Mouse (Mus musculus) fibroblast of lung, adult 2 months (primary cell): ENCODE results near the gene Klkb1.
"Not testable (repeated sequence)": the region's sequence is repeated elsewhere in the genome, so short reads cannot be mapped to it uniquely, and the experiment has no call there.

Source experiments
- DNase-seq: peaks from one replicate; pipeline ENCODE4 v3.0.0-alpha.2; 2011; ENCODE audit warnings: low read depth

The Klkb1 gene

GRCm38 (mm10) chr8:45294687-45295086 is at the start of gene Klkb1:
Klkb1 (minus strand) TSS chr8:45294859.
- no peak for DNase-seq

DNA sequence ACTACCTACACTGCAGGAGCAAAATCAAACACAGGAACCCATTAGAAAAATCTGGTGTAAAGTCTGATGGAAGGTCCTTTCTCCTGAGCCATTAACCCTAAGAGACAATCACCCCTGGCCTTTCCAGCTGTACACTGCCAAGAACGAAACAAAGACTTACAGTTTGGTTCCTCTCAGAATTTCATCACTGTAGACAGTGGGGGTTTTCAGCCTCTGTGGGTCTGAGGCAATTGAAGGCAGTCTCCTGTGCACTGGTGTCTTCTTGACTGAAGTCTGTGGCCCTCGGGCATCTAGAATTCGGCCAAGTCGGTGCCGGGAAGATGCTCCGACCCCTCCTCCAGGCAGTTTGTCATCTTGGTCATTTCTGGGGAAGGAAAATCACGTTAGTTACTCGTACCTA is 49.6 kb upstream of the Klkb1 start:
- no peak for DNase-seq

DNA sequence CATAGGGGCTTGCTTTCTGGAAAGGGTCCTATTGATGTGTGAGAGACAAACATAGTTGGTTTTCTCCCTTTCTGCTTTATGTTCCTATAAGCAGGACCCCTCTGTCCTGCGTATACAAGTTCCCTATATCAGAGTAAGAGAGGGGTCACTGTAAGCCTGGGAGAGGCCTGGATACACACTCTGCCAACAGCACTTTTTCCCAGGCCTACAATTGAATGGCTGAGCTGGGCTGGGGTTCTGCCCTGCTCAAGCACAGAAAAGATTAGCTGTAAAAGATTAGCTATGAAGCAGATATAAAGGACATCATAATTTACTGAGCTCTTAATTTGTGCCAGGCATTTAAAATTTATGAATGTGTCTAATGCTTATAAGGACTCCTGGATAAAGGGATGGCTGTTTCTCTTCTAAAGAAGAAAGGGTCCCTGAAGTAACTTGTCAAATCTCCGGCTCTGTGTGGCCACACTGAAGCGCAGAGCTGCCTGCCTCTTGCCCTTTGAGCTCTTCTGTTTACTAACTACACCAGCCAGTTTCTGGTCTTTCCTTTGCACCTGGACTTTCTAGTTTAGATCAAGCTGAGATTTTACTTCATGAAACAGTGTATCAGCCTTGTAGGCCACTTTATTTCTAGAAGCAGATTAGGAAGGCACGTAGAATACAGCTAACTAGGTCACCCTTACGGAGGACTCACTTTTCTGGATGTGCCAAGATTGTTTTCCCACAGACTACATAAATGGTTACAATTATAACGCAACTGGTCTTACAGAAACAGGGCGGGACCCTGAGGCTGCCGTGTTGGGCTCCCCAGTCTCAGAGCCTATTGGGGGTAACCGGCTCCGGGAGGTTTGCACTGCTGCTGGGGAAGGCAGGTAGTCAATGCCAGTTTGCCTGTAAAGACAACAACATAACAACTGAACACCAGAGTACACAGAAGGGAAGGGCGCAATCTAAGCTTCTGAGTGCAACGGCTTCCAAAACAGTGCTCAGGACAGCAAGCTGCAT is 47.3 kb upstream of the Klkb1 start:
- DNase-seq = no peak

DNA sequence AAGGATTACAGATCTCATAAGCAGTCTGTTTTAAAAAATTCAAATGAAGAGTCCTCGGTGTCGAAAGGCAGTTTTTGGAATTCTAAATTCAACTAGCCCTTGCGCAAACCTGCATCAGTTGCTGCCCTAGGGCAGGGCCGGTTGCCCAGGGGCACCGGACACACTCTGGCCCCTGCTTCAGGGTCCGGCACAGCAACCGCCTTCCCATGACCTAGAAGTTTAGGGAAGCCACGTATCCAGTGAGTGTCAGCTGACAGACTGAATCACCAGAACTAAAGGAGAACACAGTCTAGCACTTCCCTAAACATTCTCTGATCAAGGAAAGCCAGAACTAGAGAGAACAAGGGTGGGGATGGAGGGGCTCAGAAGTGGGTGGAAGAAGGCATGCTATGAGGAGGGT is 38.8 kb upstream of the Klkb1 start:
- DNase-seq = peak; percentile 46

DNA sequence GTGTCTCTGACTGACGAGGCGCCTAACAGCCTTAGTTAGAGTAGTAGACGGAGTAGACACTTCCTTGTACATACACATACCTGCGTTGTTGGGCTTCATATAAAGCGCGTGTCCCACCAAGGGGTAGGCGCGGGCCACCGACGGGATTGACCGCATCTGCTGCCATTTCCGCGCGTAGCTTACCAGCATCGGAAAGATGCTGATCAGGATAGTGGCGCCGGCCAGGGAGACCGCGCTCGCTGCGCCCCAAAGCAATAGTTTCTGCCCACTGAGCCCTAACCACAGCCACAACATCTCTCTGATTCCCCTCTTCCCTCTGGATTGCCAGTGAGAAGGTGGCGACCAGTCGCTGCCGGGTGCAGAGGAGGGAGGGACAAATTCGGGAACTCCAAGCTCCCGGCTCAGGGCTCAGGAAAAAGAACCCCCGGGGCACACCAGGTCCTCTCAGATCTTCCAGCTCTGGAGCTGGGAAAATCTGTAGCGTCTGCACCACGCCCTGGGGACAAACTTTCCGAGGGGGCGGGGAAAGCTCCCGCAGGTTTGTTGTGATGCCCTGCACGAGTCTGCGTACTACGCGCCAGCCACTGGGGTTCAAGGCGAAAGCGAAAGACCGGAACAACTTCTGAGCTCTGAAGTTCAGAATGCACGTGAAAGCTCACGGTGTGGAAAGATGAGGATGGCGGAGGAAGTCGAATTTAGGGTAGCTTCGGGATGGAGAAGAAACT is 38.2 kb upstream of the Klkb1 start, which contains the start of gene Cyp4v3:
Cyp4v3 (minus strand) TSS at position 532 of the 725 bp plus-strand sequence.
- DNase-seq = peak; percentile 69

GRCm38 (mm10) chr8:45330856-45331255 is 36.2 kb upstream of the Klkb1 start:
- DNase-seq = no peak

DNA sequence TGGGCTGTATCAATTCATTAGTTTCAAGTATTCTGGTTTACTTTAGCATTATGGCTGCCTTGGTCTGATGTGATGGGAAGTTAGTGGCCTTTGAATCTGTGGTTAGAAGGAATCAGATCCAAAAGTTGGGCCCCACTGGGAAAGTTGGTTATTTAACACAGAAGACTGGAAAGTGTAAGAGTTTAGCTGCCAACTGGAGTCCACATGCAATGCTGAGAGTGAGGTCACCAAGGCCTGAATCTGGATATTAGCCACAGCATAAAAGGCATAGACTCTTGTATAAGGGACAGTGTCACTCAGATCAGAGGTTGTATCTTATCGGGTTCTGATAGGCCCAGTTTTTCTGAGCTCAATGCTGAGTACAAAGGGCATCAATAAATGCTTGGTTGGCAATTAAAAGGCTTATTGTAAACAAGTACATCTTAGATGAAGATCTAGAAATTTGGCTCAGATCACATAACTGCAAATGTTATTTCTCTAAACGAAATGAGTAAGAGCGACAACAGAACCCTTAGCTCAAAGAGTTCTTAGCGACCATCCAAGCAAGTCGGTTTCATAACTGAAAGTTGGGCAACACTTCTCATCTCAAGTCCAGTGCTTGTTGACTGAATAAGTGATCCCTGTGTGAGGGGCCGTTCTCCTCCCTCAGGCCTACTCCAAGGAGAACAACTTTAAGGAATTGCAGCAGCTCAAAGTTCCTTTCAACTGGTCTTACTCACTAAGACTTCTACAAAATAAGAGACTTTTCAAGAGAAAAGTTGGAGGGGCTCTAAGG is 34.7 kb upstream of the Klkb1 start:
- DNase-seq = peak; percentile 44

DNA sequence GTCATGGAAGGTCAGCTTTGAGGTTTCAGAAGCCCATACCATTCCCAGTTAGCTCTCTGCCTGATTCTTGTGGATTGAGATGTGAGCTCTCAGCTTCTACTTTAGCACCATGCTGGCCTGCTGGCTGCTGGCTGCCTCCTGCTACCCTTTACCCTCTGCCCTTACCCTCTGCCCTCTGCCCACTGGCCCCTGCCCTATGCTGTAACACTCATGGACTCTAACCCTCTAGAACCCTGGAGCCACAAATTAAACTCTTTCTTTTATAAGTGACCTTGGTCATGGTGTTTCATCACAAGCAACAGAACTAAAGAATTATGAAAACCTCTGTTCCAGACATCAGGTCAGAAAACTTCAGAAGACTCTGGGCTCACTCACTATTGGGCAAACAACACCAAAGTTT is 32.4 kb upstream of the Klkb1 start:
- not testable (repeated sequence) for DNase-seq

GRCm38 (mm10) chr8:45324151-45324550 is 29.5 kb upstream of the Klkb1 start:
- DNase-seq = no peak

DNA sequence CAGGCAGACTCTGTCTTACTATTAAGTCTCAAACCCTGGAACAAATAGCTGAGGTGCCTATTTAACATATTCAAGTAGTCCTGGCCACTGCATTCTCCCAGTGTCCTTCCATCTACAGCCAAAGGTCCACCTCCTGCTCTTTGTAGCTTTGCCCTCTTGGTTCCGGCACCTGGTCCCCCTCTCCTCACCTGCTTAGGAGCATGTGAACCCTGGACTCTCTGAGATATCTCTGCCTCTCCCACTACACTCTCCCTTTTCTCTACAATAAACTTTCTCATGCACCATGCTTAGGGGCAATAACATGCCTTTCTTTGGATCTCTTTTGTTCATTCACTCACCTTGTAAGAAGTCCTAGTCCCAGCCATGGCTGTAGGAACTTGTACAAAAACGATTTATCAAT is 26.7 kb upstream of the Klkb1 start:
- DNase-seq = no peak

DNA sequence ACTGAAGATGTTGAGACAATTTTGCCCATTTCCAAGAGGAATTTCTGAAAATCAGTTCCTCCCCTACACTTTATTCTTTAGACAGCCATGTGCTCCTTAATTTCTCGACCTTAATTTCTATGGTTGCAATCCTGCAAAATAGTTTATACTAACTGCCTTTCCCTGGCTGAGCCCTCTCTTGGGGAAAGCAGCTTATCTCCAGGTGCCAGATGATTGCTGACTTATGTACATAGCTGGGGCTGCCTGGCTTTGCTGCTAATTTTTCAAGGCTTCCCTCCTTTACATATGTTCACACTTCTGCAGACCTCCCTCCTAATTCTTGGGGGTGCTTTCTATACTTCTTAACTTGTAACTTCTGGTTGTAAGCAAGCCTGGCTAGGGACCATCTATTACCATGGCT is 26.3 kb upstream of the Klkb1 start:
- DNase-seq = no peak

GRCm38 (mm10) chr8:45310967-45311366 is 16.3 kb upstream of the Klkb1 start:
- no peak for DNase-seq

DNA sequence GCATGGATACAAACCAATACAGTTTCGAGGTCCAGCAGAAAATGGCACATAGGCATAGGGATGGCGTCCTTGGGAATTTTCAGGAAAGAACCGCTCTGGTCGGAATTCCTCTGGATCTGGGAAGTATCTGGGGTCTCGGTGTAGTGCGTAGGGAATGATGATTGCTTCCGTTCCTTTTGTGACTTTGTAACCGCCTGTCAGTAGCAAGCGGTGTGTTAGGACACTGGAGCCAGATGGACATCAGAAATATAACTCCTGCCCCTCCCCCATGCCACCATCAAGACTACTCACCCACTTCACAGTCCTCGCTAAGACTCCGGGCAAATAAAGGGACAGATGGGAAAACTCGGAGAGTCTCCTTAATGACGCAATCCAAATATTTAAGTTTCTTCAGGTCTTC is 13.7 kb upstream of the Klkb1 start, which contains the start of gene Gm45753:
Gm45753 (minus strand) TSS at position 101 of the 400 bp plus-strand sequence.
- DNase-seq = no peak

DNA sequence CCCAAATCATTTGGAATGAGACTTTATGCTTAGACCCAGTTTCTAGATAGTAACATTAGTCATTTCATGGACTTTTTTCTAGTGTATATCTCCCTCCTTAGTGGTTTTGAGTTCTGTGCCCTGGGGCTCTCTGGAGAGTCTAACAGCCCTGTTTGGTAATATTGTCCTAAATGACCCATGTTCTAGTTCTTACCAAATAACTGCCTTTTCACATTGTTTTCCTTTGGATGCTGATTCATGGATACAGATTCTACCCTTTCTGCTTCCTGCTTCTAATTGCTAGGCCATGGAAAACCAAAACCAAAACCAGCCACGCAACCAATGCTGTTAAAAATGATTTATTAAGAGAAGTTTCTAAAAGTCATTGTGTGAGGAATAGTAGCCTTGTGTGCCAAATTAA is 10.8 kb upstream of the Klkb1 start:
- peak; percentile 13 for DNase-seq

DNA sequence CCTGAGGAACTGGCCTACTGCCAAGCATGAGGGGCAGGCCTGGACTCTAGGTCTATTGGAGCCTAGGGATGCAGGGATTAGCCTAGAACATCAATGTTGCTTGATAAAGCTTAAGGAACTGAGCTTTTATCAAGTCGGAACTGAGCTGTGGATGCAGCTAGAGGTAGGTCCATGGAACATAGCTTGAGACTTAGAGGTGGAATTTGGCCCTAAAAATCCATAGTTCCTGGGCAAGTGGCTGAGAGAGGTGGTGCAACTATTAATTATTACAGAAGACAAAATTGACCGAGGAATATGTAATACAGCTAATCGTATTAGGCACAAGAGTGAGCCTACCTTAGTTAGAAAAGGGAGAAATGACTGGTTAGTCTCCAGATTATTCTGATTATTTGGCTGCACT is 9.7 kb upstream of the Klkb1 start:
- DNase-seq = no peak

- DNase-seq = no peak
Observed at GRCm38 (mm10) chr8:45302390-45302789, 7.7 kb upstream of the Klkb1 start.

DNA sequence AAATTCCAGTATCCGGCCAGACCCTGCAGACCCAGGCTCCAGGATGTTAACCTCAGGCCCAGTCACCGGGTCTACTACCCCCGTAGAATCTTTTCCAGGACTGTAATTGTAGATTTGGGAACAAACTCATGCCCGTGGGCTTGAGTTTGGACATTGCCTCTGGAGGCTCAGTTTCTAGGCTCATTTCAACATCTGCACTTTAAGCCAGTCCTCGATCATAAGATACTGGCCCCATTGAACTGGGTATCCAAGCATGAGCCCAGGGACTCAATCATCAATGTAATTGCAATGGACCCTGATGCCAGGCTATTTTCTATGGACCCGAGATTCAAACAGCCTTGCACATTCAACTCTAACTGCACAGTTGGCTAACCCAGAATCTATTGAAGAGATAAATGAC is 617 bp upstream of the Klkb1 start:
- DNase-seq = no peak

DNA sequence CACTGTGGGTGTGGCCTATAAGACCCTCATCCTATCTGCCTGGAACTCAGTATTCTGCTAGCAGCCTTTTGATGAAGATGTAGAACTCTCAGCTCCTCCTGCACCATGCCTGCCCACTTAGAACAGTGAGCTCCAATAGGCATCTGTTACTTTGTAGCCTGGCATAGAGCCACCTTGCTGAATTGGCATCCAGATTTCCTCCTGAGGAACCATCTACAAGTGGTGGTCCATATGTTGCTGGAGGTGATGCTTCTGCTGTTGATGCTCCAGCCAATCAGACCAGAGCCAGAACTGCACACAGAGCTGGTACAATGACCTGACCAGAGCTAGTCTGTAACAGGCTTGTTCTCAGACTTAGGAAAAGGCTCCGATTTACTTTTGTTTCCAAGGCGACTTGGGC is 2.9 kb downstream of the Klkb1 start:
- DNase-seq = no peak

DNA sequence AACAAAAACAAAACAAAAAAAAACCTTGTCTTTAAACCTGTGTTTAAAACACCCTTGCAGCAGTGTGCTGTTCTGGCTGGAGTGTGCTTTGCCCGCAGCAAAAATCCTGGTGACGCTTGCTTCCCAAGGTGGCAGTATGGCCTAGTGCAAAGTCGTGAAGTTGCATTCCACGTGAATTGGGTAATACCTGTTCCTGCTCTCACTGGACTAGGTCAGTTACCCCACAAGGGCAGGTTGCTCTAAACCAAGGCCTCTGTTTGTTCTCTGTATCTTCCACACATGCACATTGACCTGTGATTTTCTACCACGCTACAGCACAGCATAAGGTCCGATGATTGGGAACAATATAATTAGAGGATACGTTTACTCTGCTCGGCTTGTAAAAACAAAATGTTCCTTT is 13.0 kb downstream of the Klkb1 start:
- DNase-seq = no peak

DNA sequence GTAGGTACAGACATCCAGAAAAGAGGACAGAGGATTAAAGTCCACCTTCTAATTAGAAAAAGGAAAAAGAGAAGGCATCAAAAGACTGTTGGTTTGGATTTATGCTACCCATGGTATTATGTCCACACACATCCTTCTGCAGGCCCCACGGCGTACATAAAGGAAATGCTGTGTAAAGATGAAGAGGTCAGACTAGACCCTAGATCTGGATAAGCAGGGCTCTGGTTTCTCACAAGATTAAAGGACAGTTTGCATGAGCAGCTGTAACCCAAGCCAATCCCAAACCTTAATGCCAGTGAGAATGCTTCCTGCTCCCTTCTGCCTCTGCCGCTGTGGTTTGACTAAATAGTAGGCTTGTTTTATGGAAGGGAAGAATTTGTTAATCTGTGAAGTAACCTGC is 17.2 kb downstream of the Klkb1 start:
- DNase-seq = no peak

DNA sequence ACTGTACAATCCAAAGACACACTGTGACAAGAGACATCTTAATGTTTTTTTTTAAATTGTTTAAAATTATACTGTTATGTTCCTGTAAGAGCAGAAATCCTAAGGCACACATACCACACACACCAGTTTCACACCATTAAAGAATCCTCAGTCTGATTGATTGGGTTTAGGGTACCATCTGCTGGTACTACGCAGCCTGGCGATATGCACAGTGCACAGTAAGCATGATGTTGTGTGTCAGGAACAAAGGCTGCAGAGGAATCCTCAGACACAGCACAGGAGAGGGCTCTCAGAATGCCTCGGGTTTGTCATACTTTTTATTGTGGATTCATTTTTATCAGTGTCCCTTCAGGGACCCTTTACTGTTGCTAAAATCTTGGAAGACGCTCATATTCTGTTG is 20.3 kb downstream of the Klkb1 start:
- no peak for DNase-seq

- DNase-seq = no peak
Observed at GRCm38 (mm10) chr8:45269056-45269455, 25.6 kb downstream of the Klkb1 start.
